Mouse (Mus musculus): Measurements from ENCODE around the gene Pdcd1. TPM values are rescaled to one million over a fixed set of nuclear protein-coding genes. Genes with fewer than 3 reads are reported as not detected.

The Pdcd1 gene
- 0.37 and 1.7 TPM in 2 replicates for polyA plus RNA-seq (2015; fragmentation: Nextera tagmentation; extraction: Ambion mirVana)

GRCm38 (mm10) chr1:94052373-94052772, at the start of gene Pdcd1:
Gene Pdcd1, minus strand, starts transcription at chr1:94052553.
- no peaks in the 10 kb centered on the region for H3K36me3 ChIP-seq
- 50% methylated on average over 6 of the region's 6 CpGs for WGBS
- ATAC-seq (replicated peaks; ENCODE audit: insufficient number of reproducible peaks, insufficient read depth, low FRiP score, low read depth): no peak
- H3K9me3 ChIP-seq (replicated peaks): no peaks in the 10 kb centered on the region
- no peak within 1 kb of the TSS for H3K27ac ChIP-seq
- H3K4me3 ChIP-seq: no peak within 1 kb of the TSS
- H3K27me3 ChIP-seq: no peaks in the 10 kb centered on the region
- H3K4me1 ChIP-seq (replicated peaks): 0 out of 2 replicates have a peak, but pooled peaks cover 2% of the 10 kb centered on the region
- H3K9ac ChIP-seq: no peak within 1 kb of the TSS
- no peak within 1 kb of the TSS for H3K4me2 ChIP-seq

GRCm38 (mm10) chr1:94091788-94092187, 39.4 kb upstream of the Pdcd1 start:
- Histone ChIP-seq H3K27ac (no peak overlapping the region), H3K4me3 (no peak overlapping the region), H3K9ac (no peak overlapping the region), H3K36me3 (no peaks in the 10 kb centered on the region), H3K27me3 (no peaks in the 10 kb centered on the region), H3K4me2 (no peak overlapping the region), H3K4me1 (replicated peaks) (no peaks in the 10 kb centered on the region), H3K9me3 (replicated peaks) (no peaks in the 10 kb centered on the region)
- ATAC-seq (replicated peaks; ENCODE audit: insufficient number of reproducible peaks, insufficient read depth, low FRiP score, low read depth): no peak
- 39% methylated on average over 1 of the region's 1 CpGs for WGBS

- Histone ChIP-seq H3K36me3 (no peaks in the 10 kb centered on the region), H3K27me3 (no peaks in the 10 kb centered on the region)
Measured at GRCm38 (mm10) chr1:94086311-94086898, 34.1 kb upstream of the Pdcd1 start.

GRCm38 (mm10) chr1:94085324-94086105, 33.2 kb upstream of the Pdcd1 start:
- H3K4me3 ChIP-seq: no peak overlapping the region
- peaks cover 2% of the 10 kb centered on the region; the same call in 1 of the 2 replicates for H3K4me1 ChIP-seq (replicated peaks)
- H3K36me3 ChIP-seq: no peaks in the 10 kb centered on the region
- H3K27ac ChIP-seq: no peak overlapping the region
- H3K4me2 ChIP-seq: no peak overlapping the region
- ATAC-seq (replicated peaks; ENCODE audit: insufficient number of reproducible peaks, insufficient read depth, low FRiP score, low read depth): no peak
- H3K9ac ChIP-seq: no peak overlapping the region
- H3K9me3 ChIP-seq (replicated peaks): no peaks in the 10 kb centered on the region
- WGBS: 81% methylated on average over 5 of the region's 5 CpGs
- H3K27me3 ChIP-seq: 0 out of 2 replicates have a peak, but pooled peaks cover 2% of the 10 kb centered on the region

More at GRCm38 (mm10) chr1:94086311-94086898, 34.1 kb upstream of the Pdcd1 start:
- Histone ChIP-seq H3K4me1 (replicated peaks) (no peaks in the 10 kb centered on the region), H3K4me3 (no peak overlapping the region), H3K27ac (no peak overlapping the region), H3K4me2 (no peak overlapping the region), H3K9ac (no peak overlapping the region), H3K9me3 (replicated peaks) (no peaks in the 10 kb centered on the region)
- no peak for ATAC-seq (replicated peaks; ENCODE audit: insufficient number of reproducible peaks, insufficient read depth, low FRiP score, low read depth)
- WGBS: 76% methylated on average over 5 of the region's 5 CpGs

GRCm38 (mm10) chr1:94081761-94082160, 29.4 kb upstream of the Pdcd1 start:
- Histone ChIP-seq H3K27ac (no peak overlapping the region), H3K4me3 (no peak overlapping the region), H3K9me3 (replicated peaks) (no peaks in the 10 kb centered on the region), H3K27me3 (0 out of 2 replicates have a peak, but pooled peaks cover 5% of the 10 kb centered on the region), H3K36me3 (no peaks in the 10 kb centered on the region), H3K9ac (no peak overlapping the region), H3K4me2 (no peak overlapping the region), H3K4me1 (replicated peaks) (peaks cover 2% of the 10 kb centered on the region; the same call in 1 of the 2 replicates)
- no peak for ATAC-seq (replicated peaks; ENCODE audit: insufficient number of reproducible peaks, insufficient read depth, low FRiP score, low read depth)
- 90% methylated on average over 6 of the region's 6 CpGs for WGBS

- no peak for ATAC-seq (replicated peaks; ENCODE audit: insufficient number of reproducible peaks, insufficient read depth, low FRiP score, low read depth)
- Histone ChIP-seq H3K27me3 (0 out of 2 replicates have a peak, but pooled peaks cover 5% of the 10 kb centered on the region), H3K4me2 (peak overlapping the region; percentile 48), H3K4me1 (replicated peaks) (peaks cover 2% of the 10 kb centered on the region; the same call in 1 of the 2 replicates), H3K9ac (no peak overlapping the region), H3K9me3 (replicated peaks) (no peaks in the 10 kb centered on the region), H3K27ac (no peak overlapping the region), H3K36me3 (no peaks in the 10 kb centered on the region), H3K4me3 (peak overlapping the region; percentile 17; the same call in 1 of the 2 replicates)
- 49% methylated on average over 11 of the region's 11 CpGs for WGBS
Measured at GRCm38 (mm10) chr1:94081191-94081590, 28.8 kb upstream of the Pdcd1 start.

GRCm38 (mm10) chr1:94080718-94081117, 28.4 kb upstream of the Pdcd1 start:
- no peak for ATAC-seq (replicated peaks; ENCODE audit: insufficient number of reproducible peaks, insufficient read depth, low FRiP score, low read depth)
- Histone ChIP-seq H3K9ac (no peak overlapping the region), H3K4me1 (replicated peaks) (peaks cover 2% of the 10 kb centered on the region; the same call in 1 of the 2 replicates), H3K27me3 (0 out of 2 replicates have a peak, but pooled peaks cover 5% of the 10 kb centered on the region), H3K36me3 (no peaks in the 10 kb centered on the region), H3K4me3 (peak overlapping the region; percentile 17; the same call in 1 of the 2 replicates), H3K27ac (no peak overlapping the region), H3K9me3 (replicated peaks) (no peaks in the 10 kb centered on the region), H3K4me2 (peak overlapping the region; percentile 48)
- WGBS: 39% methylated on average over 15 of the region's 15 CpGs

GRCm38 (mm10) chr1:94078835-94079440, 26.6 kb upstream of the Pdcd1 start:
- H3K4me1 ChIP-seq (replicated peaks): peaks cover 2% of the 10 kb centered on the region; the same call in 1 of the 2 replicates
- H3K36me3 ChIP-seq: no peaks in the 10 kb centered on the region
- WGBS: 1% methylated on average over 9 of the region's 9 CpGs
- peak; percentile 73; the same call in 1 of the 2 replicates for ATAC-seq (replicated peaks; ENCODE audit: insufficient number of reproducible peaks, insufficient read depth, low FRiP score, low read depth)
- no peak overlapping the region for H3K4me2 ChIP-seq
- H3K4me3 ChIP-seq: no peak overlapping the region
- H3K9me3 ChIP-seq (replicated peaks): no peaks in the 10 kb centered on the region
- H3K9ac ChIP-seq: no peak overlapping the region
- no peak overlapping the region for H3K27ac ChIP-seq
- H3K27me3 ChIP-seq: 0 out of 2 replicates have a peak, but pooled peaks cover 5% of the 10 kb centered on the region

GRCm38 (mm10) chr1:94078314-94078713, 26.0 kb upstream of the Pdcd1 start:
- Histone ChIP-seq H3K4me2 (no peak overlapping the region), H3K36me3 (no peaks in the 10 kb centered on the region), H3K9ac (no peak overlapping the region), H3K4me1 (replicated peaks) (peaks cover 2% of the 10 kb centered on the region; the same call in 1 of the 2 replicates), H3K27ac (no peak overlapping the region), H3K4me3 (no peak overlapping the region), H3K27me3 (0 out of 2 replicates have a peak, but pooled peaks cover 5% of the 10 kb centered on the region), H3K9me3 (replicated peaks) (no peaks in the 10 kb centered on the region)
- ATAC-seq (replicated peaks; ENCODE audit: insufficient number of reproducible peaks, insufficient read depth, low FRiP score, low read depth): no peak
- WGBS: 64% methylated on average over 3 of the region's 3 CpGs

- Histone ChIP-seq H3K36me3 (no peaks in the 10 kb centered on the region), H3K4me3 (no peak overlapping the region), H3K4me1 (replicated peaks) (peaks cover 2% of the 10 kb centered on the region; the same call in 1 of the 2 replicates), H3K27me3 (0 out of 2 replicates have a peak, but pooled peaks cover 5% of the 10 kb centered on the region), H3K9ac (no peak overlapping the region), H3K27ac (no peak overlapping the region), H3K4me2 (no peak overlapping the region), H3K9me3 (replicated peaks) (no peaks in the 10 kb centered on the region)
- WGBS: 37% methylated on average over 1 of the region's 1 CpGs
- ATAC-seq (replicated peaks; ENCODE audit: insufficient number of reproducible peaks, insufficient read depth, low FRiP score, low read depth): no peak
Measured at GRCm38 (mm10) chr1:94076702-94077101, 24.3 kb upstream of the Pdcd1 start.

- 78% methylated on average over 6 of the region's 6 CpGs for WGBS
- Histone ChIP-seq H3K27me3 (no peaks in the 10 kb centered on the region), H3K9ac (no peak overlapping the region), H3K27ac (no peak overlapping the region), H3K4me1 (replicated peaks) (no peaks in the 10 kb centered on the region), H3K36me3 (no peaks in the 10 kb centered on the region), H3K4me2 (no peak overlapping the region), H3K9me3 (replicated peaks) (no peaks in the 10 kb centered on the region), H3K4me3 (no peak overlapping the region)
- ATAC-seq (replicated peaks; ENCODE audit: insufficient number of reproducible peaks, insufficient read depth, low FRiP score, low read depth): no peak
Measured at GRCm38 (mm10) chr1:94074756-94075155, 22.4 kb upstream of the Pdcd1 start.

Measured in heart, embryonic 15.5 days (tissue).